ENCODE assay signal across 10 mouse cellular contexts in genomic region chr6:124484851-124485250, GRCm38 (mm10). TPM values are rescaled to one million over a fixed set of nuclear protein-coding genes. Genes with fewer than 3 reads are reported as not detected.
DNase-seq lines count a peak whose midpoint lies in the region; ATAC-seq lines count a peak whose summit lies in the region.
"Had no signal": no experiment of that assay in that cellular context is flagged by ENCODE, and none has a peak within 500 bp of the region (broad histone marks: within the 10 kb centered on the region; RNA-seq: fewer than 3 reads in every experiment).

No protein-coding gene starts in this region.

- H3K4me2 ChIP-seq in liver, embryonic 12.5 days = peak overlapping the region; percentile 37
- H3K4me2 ChIP-seq in hindbrain, embryonic 16.5 days (ENCODE audit: low read length) = peak overlapping the region; percentile 61
- peak overlapping the region; percentile 52 for H3K4me2 ChIP-seq in neural tube, embryonic 13.5 days

- H3K9ac ChIP-seq in liver, embryonic 12.5 days = no peak overlapping the region
- H3K9ac ChIP-seq in hindbrain, embryonic 16.5 days (ENCODE audit: low read depth, low read length) = no peak overlapping the region
- H3K9ac ChIP-seq in neural tube, embryonic 13.5 days = no peak overlapping the region

- no peak for ATAC-seq in liver, embryonic 12.5 days
- ATAC-seq in hindbrain, embryonic 16.5 days = no peak
- ATAC-seq in neural tube, embryonic 13.5 days (ENCODE audit: low read depth) = no peak
- ATAC-seq in inflammation-experienced regulatory T-cells, adult 6 months = no peak

- H3K27me3 ChIP-seq in liver, embryonic 12.5 days (replicated peaks) = 0 out of 2 replicates have a peak, but pooled peaks cover 3% of the 10 kb centered on the region
- H3K27me3 ChIP-seq in hindbrain, embryonic 16.5 days (replicated peaks; ENCODE audit: control insufficient read depth, insufficient read depth, low read length) = no peaks in the 10 kb centered on the region
- no peaks in the 10 kb centered on the region for H3K27me3 ChIP-seq in neural tube, embryonic 13.5 days

- peaks cover 15% of the 10 kb centered on the region; the same call in 1 of the 2 replicates for H3K4me1 ChIP-seq in liver, embryonic 12.5 days
- H3K4me1 ChIP-seq in hindbrain, embryonic 16.5 days (ENCODE audit: control insufficient read depth, insufficient read depth, low read depth, low read length) = no peaks in the 10 kb centered on the region
- H3K4me1 ChIP-seq in neural tube, embryonic 13.5 days (replicated peaks) = peaks cover 8% of the 10 kb centered on the region; the same call in 1 of the 2 replicates

- no peaks in the 10 kb centered on the region for H3K9me3 ChIP-seq in liver, embryonic 12.5 days (replicated peaks)
- no peaks in the 10 kb centered on the region for H3K9me3 ChIP-seq in hindbrain, embryonic 16.5 days (ENCODE audit: control insufficient read depth, low read length)
- no peaks in the 10 kb centered on the region for H3K9me3 ChIP-seq in neural tube, embryonic 13.5 days

- no peak overlapping the region for H3K4me3 ChIP-seq in liver, embryonic 12.5 days
- no peak overlapping the region for H3K4me3 ChIP-seq in hindbrain, embryonic 16.5 days (ENCODE audit: low read length)
- 0 out of 2 replicates have a peak overlapping the region, but pooled peaks have one; percentile 30 for H3K4me3 ChIP-seq in neural tube, embryonic 13.5 days
- H3K4me3 ChIP-seq: erythroblast, embryonic 14.5 days had no signal

- DNase-seq in liver = no peak
- DNase-seq in adrenal gland, postnatal 10 days = peak; percentile 43
- DNase-seq in cerebellum, postnatal 4 days (ENCODE audit: low spot score in 2 of 2) = no peak
- no peak for DNase-seq in ovary, postnatal 36 days (ENCODE audit: low spot score)

- 77% methylated on average over 7 of the region's 7 CpGs for WGBS in liver, embryonic 12.5 days (ENCODE audit: insufficient replicate concordance)
- 80% methylated on average over 7 of the region's 7 CpGs for WGBS in hindbrain, embryonic 16.5 days
- WGBS in neural tube, embryonic 13.5 days = 85% methylated on average over 7 of the region's 7 CpGs

- H3K36me3 ChIP-seq in liver, embryonic 12.5 days = no peaks in the 10 kb centered on the region
- no peaks in the 10 kb centered on the region for H3K36me3 ChIP-seq in hindbrain, embryonic 16.5 days (ENCODE audit: control insufficient read depth, insufficient read depth, low read length)
- H3K36me3 ChIP-seq in neural tube, embryonic 13.5 days = no peaks in the 10 kb centered on the region

- no peak overlapping the region for H3K27ac ChIP-seq in liver, embryonic 12.5 days
- H3K27ac ChIP-seq in hindbrain, embryonic 16.5 days (ENCODE audit: low read depth, low read length) = no peak overlapping the region
- 0 out of 2 replicates have a peak overlapping the region, but pooled peaks have one; percentile 29 for H3K27ac ChIP-seq in neural tube, embryonic 13.5 days (replicated peaks)
- H3K27ac ChIP-seq: macrophage had no signal

RNA-seq across cellular contexts. Expression of gene C1rl, which starts 8.1 kb away (rescaled TPM):
- 4.4 and 4.5 TPM in 2 replicates for polyA plus RNA-seq in liver, embryonic 12.5 days (2016; fragmentation: Nextera tagmentation; extraction: Ambion mirVana)
- total RNA-seq in adrenal gland, postnatal 10 days (2021) = 10 to 100 TPM; 16.0 to 21.7 TPM
- polyA plus RNA-seq in hindbrain, embryonic 16.5 days (2015; fragmentation: Nextera tagmentation; extraction: Ambion mirVana) = 0.26 and 0.39 TPM in 2 replicates
- polyA plus RNA-seq in neural tube, embryonic 13.5 days (2015; fragmentation: Nextera tagmentation; extraction: Ambion mirVana) = 0.22 and 0.54 TPM in 2 replicates
- not detected for polyA plus RNA-seq in inflammation-experienced regulatory T-cells, adult 6 months (2017; shearing (Covaris generic))
- polyA plus RNA-seq: erythroblast, embryonic 14.5 days had no signal

RNA-seq across cellular contexts. Expression of gene Clstn3, which starts 20.3 kb away (rescaled TPM):
- polyA plus RNA-seq in liver, embryonic 12.5 days (2016; fragmentation: Nextera tagmentation; extraction: Ambion mirVana) = 4.1 and 5.0 TPM in 2 replicates
- total RNA-seq in adrenal gland, postnatal 10 days (2021) = 10 to 100 TPM; 78.7 to 79.4 TPM
- 174 and 180 TPM in 2 replicates for polyA plus RNA-seq in hindbrain, embryonic 16.5 days (2015; fragmentation: Nextera tagmentation; extraction: Ambion mirVana)
- 69.8 and 75.1 TPM in 2 replicates for polyA plus RNA-seq in neural tube, embryonic 13.5 days (2015; fragmentation: Nextera tagmentation; extraction: Ambion mirVana)
- not detected for polyA plus RNA-seq in inflammation-experienced regulatory T-cells, adult 6 months (2017; shearing (Covaris generic))

RNA-seq across cellular contexts. Expression of gene C1ra, which starts 27.4 kb away (rescaled TPM):
- 4.5 and 4.6 TPM in 2 replicates for polyA plus RNA-seq in liver, embryonic 12.5 days (2016; fragmentation: Nextera tagmentation; extraction: Ambion mirVana)
- 10 to 100 TPM; 40.4 to 51.1 TPM for total RNA-seq in adrenal gland, postnatal 10 days (2021)
- polyA plus RNA-seq in hindbrain, embryonic 16.5 days (2015; fragmentation: Nextera tagmentation; extraction: Ambion mirVana) = 0.23 and 0.70 TPM in 2 replicates
- 0.12 and 0.14 TPM in 2 replicates for polyA plus RNA-seq in neural tube, embryonic 13.5 days (2015; fragmentation: Nextera tagmentation; extraction: Ambion mirVana)
- polyA plus RNA-seq in inflammation-experienced regulatory T-cells, adult 6 months (2017; shearing (Covaris generic)) = under 1 TPM; 0.19 to 0.44 (median 0.43) TPM

RNA-seq across cellular contexts. Expression of gene C1s1, which starts 57.3 kb away (rescaled TPM):
- polyA plus RNA-seq in liver, embryonic 12.5 days (2016; fragmentation: Nextera tagmentation; extraction: Ambion mirVana) = 15.9 and 16.6 TPM in 2 replicates
- 100 to 1,000 TPM in 1 of 2 experiments, 10 to 100 TPM in 1; 76.9 to 105 TPM for total RNA-seq in adrenal gland, postnatal 10 days (2021)
- polyA plus RNA-seq in hindbrain, embryonic 16.5 days (2015; fragmentation: Nextera tagmentation; extraction: Ambion mirVana) = 0.49 and 1.3 TPM in 2 replicates
- polyA plus RNA-seq in neural tube, embryonic 13.5 days (2015; fragmentation: Nextera tagmentation; extraction: Ambion mirVana) = 0.30 and 0.39 TPM in 2 replicates
- not detected for polyA plus RNA-seq in inflammation-experienced regulatory T-cells, adult 6 months (2017; shearing (Covaris generic))
- polyA plus RNA-seq: erythroblast, embryonic 14.5 days; macrophage had no signal

Comparison
In these comparisons a context has a peak if more than half of its experiments do, and no peak if none do; other contexts are left out.
1. RNA of gene Clstn3, which starts 20.3 kb away (polyA plus RNA-seq): 174 to 180 TPM in hindbrain, embryonic 16.5 days and 69.8 to 75.1 TPM in neural tube, embryonic 13.5 days; 4.1 to 5.0 TPM in liver, embryonic 12.5 days and not detected in inflammation-experienced regulatory T-cells, adult 6 months; every median in the first group is over 10 times any median in the second.
2. Peak in every context shown above with its lines, with median percentiles within 50 percentile points of each other: H3K4me2 ChIP-seq.